Mouse (Mus musculus): Measurements from ENCODE around the gene Cog8.
"Not testable (repeated sequence)": the region's sequence is repeated elsewhere in the genome, so short reads cannot be mapped to it uniquely, and the experiment has no call there.

The Cog8 gene

DNA sequence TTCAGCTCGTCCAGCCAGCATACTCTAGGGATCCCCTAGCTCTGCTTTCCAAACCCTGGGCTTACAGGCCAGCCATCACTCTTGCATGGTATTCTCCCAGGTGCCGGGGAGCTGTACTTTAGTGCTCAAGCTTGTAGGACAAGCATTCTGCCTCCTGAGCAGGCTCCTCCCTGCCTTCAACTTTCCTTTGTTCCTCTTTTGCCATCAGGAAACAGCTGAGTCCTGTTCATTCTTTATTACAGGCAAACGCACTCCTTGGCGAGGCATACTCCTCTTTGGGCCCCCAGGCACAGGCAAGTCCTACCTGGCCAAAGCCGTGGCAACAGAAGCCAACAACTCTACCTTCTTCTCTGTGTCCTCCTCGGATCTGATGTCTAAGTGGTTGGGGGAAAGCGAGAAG, 15.9 kb downstream of the Cog8 start:
- no peak for DNase-seq

DNA sequence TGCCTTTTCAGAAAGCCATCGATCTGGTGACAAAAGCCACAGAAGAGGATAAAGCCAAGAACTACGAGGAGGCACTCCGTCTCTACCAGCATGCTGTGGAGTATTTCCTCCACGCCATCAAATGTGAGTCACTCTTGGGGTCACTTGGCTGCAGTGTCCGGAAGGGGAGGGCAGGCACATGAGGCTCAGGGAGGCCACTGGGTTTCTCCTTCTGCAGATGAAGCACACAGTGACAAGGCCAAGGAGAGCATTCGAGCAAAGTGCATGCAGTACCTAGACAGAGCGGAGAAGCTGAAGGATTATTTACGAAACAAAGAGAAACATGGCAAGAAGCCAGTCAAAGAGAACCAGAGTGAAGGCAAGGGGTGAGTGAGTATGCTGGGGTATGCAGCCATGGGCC, 19.9 kb downstream of the Cog8 start:
- no peak for DNase-seq

DNA sequence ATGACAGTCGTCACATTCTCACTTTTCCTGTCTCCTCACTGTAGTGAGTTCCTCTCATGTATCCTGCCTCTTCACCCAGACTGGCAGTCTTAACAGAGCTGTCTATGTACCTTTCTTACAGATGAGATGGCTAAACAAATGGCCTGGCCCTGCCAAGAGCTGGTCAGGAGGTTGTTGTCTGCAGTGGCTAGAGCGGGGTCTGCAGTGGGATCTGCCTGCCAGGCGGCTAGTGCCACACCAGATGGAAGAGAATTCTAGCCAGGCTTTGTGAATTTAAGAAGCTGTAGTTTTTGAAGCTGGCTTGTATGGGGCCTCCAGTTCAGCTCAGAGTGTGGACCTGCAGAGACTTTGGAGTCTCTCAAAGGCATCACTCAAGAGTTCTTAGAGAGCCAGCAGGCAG, 20.8 kb downstream of the Cog8 start:
- no peak for DNase-seq

DNA sequence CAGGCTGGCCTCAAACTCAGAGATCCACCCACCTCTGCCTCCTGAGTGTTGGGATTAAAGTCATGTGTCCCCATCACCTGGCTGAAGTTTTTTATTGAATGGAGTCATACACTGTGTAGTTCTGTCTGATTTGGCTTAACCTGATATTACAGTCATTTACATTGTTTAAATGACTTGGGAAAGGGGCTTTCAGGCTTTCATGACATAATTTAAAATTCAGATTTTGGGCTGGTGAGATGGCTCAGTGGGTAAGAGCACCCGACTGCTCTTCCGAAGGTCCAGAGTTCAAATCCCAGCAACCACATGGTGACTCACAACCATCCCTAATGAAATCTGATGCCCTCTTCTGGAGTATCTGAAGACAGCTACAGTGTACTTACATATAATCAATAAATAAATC, 22.9 kb downstream of the Cog8 start:
- DNase-seq: not testable (repeated sequence)

DNA sequence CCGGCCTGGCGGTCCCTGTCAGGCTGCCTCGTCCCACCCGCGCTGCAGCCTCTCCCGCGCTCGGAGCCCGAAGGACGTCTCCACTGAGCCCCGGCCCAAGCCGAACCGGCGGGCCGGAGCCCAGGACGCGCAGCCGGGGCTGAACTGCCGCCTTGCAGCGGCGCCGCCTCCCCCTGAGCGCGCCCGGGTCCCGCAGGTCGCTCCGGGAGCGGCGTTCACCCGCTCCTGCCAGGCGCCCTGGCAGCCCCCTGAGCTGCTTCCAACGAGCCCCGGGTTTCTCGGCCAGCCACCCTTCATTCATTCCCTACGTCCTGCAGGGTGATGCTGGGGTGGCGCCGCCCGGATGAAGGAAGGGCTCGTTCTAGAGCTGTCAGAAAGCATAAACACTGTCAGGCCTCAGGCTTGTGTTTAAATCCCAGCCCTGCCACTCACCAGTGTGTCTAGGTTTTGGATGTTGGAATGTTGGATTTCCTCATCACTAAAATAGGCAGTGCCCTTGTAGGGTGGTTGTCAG, 24.9 kb downstream of the Cog8 start:
- DNase-seq: no peak

DNA sequence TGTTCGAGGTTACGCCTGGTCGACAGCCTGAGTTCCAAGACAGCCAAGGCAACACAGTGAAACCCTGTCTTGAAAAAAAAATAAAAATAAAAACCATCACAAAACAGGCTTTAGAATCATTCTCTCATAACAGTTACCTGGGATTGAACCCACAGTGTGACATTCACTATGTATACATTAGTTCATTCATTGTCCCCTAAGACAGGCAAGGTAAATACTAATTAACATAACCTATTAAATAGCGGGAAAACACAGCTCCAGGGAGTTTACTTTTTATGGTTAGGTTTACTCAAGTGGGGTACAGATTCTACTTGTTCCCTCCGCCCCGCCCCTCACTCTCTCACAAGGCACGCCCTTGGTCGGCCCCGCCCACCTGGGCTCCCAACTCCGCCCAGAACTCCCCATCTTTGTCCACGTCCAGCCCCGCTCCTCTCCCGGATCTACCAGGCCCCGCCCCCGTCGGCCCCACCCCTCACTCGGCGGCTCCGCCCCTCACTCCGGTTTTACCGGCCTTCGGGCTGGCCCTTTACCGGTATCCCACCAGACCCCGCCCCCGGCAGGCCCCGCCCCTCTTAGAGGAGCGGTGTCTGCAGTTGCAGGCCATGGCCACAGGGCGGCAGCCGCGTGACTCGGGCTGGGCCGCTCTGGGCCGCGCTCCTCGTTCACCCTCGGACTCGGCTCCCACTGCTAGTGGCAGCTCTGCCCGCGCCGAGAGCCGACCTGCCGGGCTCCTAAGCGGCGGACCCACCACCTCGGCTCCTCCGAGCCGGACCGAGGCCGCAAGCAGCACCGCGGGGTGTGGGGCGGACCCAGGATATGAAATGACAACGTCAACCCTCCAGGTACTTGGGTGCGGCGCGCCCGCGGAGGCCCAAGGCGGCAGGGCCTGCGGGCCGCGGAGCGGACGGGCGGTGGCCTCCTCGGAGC, 25.6 kb downstream of the Cog8 start, which contains the start of gene Vps4a:
Gene Vps4a, plus strand, starts transcription at position 573 of the 927 bp plus-strand sequence.
- DNase-seq: peak; percentile 96 to 97

DNA sequence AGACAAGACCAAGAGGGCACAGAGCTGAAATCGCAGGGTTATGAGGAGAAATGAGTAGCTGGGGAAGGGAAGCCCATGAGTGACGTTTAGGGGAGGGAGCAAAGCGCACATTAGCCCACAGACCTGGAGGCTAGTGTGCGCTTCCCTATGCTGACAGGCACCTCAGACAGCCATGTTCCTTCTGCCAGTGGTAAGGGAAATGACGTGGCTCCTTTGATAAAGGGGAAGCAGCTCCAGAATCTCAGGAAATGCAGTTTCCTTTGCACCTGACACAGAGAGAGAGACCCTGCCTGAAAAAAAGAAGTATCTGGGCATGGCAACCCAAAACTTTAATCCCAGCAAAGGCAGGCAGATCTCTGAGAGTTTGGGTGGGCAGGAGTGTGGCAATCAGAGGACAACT, 26.4 kb downstream of the Cog8 start:
- DNase-seq: no peak

DNA sequence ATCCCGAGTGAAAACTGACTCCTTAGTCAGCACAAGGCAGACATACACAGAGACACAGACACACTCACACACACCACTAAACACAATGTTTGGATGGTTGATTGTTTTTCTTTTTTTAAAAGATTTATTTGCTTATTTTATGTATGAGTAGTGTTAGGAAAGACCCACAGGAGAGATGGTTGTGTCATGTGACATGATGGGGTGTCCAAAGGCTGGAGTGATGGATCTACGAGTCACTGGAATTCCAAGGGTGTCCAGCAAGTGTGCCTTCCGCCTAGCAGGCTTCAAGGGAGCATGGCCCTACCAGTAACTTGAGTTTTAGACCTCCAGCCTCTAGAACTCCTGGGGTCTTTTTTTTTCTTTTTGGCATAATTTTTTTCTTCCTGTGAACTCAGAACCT, 27.2 kb downstream of the Cog8 start:
- DNase-seq: no peak

DNA sequence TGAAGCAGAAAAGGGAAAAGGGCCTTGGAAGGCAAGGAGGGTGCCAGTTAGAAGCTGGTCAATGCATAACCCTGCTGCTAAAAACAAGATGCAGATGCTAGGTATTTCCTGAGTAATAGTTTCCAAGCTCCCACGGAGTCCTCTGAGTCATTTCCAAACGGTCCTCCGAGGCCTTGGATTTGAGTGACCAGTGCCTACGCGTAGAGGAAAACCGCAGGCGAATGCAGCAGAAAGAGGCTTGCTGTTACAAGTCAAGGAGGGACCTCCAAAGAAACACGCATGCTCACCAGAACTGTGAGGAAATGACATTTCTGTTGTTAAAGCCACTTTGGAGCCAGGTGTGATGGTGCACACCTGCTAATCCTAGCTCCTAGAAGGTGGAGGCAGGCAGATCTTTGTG, 33.0 kb downstream of the Cog8 start:
- DNase-seq: no peak

DNA sequence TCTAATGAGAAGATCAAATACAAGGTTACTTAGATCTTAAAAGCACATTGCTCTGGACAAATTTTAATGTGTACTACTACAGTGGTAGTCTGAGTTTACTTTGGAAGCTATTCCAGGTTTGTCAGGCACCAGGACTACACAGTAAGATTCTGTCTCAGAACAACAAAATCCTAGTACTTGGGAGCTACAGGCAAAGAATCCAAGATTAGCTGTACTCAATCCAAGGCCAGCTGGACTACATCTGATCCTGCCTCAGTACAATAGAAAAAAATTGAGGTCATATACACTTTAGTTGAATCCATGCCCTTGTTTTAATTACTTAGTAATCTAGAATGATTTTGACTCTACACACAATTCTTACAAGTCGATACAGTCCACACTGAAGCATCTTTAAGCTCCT, 41.6 kb downstream of the Cog8 start:
- no peak for DNase-seq

DNA sequence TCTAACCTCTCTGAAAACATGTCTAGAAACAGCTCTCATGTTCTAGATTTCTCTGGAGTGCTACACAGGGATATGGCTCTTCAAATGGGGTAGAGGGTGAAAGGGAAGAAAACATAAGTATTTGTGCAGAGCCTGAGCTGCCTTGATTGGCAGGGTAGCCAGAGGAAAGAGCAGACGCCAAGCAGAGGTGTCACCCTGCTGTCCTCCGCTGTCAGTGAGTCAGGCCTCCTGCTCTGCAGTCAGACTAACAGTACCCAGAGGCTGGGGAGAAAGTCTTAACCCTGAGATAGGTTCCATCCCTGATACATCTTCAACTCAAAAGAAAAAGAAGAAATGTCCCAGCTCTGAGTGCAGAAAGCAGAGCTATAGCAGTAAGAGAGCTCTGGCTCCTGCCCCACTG, 43.8 kb downstream of the Cog8 start:
- no peak for DNase-seq

DNA sequence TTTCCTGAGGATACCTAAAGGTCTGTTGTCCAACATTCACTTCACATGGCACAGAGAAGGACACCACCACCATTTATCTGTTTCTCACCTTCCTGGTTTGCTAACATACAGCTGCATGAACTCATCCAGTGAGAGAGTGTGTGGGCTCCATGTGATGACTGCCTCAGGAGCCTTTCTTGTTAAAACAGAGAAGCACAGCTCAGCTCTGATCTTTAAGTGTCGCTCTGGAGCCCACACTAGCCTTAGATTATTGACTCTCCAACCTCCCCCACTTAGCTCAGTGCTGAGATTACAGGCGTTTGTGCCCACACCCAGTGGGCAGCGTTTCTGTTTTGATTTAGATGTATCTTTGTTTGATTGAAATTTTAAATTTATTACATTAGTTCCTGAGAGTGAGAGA, 48.7 kb downstream of the Cog8 start:
- DNase-seq: no peak

DNA sequence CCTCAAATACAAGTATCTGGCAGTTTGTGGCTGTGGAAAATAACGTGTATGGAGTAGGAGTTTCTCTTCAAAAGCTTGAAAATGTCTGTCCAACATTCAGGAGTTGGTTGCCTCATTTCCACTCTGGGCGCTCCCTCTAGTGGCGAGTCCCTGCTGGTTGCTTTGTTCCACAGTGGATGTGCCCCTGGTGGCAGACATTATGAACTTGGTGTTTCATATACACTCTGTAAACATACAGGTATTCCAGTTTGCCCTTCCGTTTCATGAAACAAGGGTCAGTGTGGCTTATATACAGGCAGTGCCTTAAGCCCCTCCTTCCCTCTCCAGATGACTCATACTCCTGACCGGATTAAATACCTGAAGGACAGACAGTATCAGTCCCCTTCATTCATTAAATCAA, 54.0 kb downstream of the Cog8 start:
- peak; percentile 85 to 92 for DNase-seq

DNA sequence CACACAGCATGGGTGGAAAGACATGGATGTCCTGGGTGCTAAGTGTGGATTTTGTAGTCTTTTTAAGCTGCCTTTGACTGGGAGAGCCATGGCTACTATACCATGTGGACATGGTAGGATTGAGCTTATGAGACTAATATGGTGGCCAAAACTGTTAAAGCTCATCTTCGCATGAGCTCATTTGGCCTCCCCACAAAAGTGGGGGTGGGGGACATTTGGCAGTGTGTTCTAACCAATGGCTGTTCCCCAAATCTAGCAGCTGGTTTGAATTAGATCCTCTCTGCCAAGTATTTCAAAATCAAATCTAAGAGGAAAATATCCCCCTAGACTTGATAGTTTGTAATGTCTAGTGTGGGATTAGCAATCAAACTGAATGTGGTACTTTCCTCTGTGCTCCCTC, 57.4 kb downstream of the Cog8 start:
- peak; percentile 29 to 41 for DNase-seq

DNA sequence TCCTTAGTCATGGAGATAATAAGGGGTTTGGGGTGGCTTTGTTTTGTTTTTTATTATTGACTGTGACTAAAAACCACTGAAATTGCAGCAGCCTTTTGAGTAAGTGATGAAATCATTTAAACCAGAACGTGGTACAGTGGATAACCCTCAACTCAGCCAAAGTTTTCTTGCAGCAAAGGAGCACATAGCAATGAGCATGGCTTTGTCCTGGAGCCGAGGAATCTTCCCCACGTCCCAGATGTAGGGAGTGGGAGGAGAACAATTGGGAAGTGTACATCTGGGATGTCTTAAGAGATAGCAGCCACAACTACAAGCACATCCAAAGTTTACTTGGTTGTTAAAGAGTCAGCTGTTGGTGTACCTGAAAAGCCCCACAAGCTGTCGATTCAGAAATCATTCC, 59.1 kb downstream of the Cog8 start:
- no peak for DNase-seq

DNA sequence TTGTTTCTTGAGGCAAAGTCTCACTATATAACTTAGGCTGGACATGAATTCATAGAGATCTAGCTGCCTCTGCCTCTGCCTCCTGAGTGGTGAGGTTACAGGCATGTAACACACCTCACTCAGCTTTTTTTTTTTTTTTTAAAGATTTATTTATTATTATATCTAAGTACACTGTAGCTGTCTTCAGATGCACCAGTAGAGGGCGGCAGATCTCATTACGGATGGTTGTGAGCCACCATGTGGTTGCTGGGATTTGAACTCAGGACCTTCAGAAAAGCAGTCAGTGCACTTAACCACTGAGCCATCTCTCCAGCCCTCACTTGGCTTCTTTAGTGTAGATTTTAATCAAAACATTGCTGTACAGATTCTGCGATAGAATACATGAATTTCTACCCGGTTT, 60.1 kb downstream of the Cog8 start:
- not testable (repeated sequence) for DNase-seq

Measured in lung, adult 18-20 months (tissue).